Mouse (Mus musculus) CH12.LX (cell line): ENCODE data around the gene Kdm5b. TPM values are rescaled to one million over a fixed set of nuclear protein-coding genes. Genes with fewer than 3 reads are reported as not detected.

Experiments
- DNase-seq: peaks from one replicate; pipeline ENCODE4 v3.0.0-alpha.2; 2013; ENCODE audit errors: extremely low read depth
- H3K27ac ChIP-seq: 2 replicates; pipeline ENCODE4 v1.5.1; 2012; ENCODE audit warnings: low read depth, mild to moderate bottlenecking, control low read depth, moderate library complexity; ENCODE audit not compliant: insufficient read depth
- H3K27me3 ChIP-seq: replicated peaks from 2 replicates; pipeline ENCODE3; 2012; ENCODE audit warnings: inconsistent platforms
- H3K36me3 ChIP-seq, 2 experiments: replicated peaks in 1 of 2; 2 replicates each; pipeline versions ENCODE3 to v1.6.1; 2012; ENCODE audit warnings: inconsistent platforms in 1 of 2, low read length in 1 of 2, mild to moderate bottlenecking in 1 of 2, mixed read lengths in 1 of 2, moderate library complexity in 1 of 2; ENCODE audit not compliant: control insufficient read depth in 1 of 2, insufficient read depth in 1 of 2
- H3K4me1 ChIP-seq, 2 experiments: 2 replicates each; pipeline ENCODE4 v1.6.1; 2012; ENCODE audit warnings: inconsistent platforms in 1 of 2, moderate library complexity in 1 of 2; ENCODE audit not compliant: insufficient read depth in 2 of 2, control insufficient read depth in 1 of 2
- H3K4me2 ChIP-seq: 2 replicates; pipeline ENCODE4 v1.6.1; 2012; ENCODE audit warnings: low read depth, mild to moderate bottlenecking, control low read depth; ENCODE audit not compliant: poor library complexity, insufficient read depth, severe bottlenecking
- H3K4me3 ChIP-seq, 3 experiments: fragments of 150-350 bp in 1 of 3; sonication (generic) in 1 of 3; replicated peaks in 1 of 3; 2 replicates each; pipeline versions ENCODE3 to v1.5.1; 2011 to 2012; ENCODE audit warnings: low read depth in 2 of 3, low read length in 2 of 3, mild to moderate bottlenecking in 2 of 3, moderate library complexity in 2 of 3, control low read depth in 1 of 3, improper control_type of control experiment in 1 of 3, inconsistent platforms in 1 of 3, mixed read lengths in 1 of 3; ENCODE audit not compliant: poor library complexity in 1 of 3
- H3K79me2 ChIP-seq: replicated peaks from 2 replicates; pipeline ENCODE4 v1.6.1; 2012; ENCODE audit warnings: mild to moderate bottlenecking, moderate library complexity; ENCODE audit not compliant: control insufficient read depth, poor library complexity, insufficient read depth, severe bottlenecking; ENCODE audit errors: extremely low read depth
- H3K9ac ChIP-seq: 2 replicates; pipeline ENCODE4 v1.6.1; 2012; ENCODE audit warnings: low read depth, mild to moderate bottlenecking, control low read depth, moderate library complexity; ENCODE audit not compliant: insufficient read depth
- H3K9me3 ChIP-seq: replicated peaks from 2 replicates; pipeline ENCODE3; 2012; ENCODE audit warnings: low read length, inconsistent platforms, mixed read lengths
- E2F4 ChIP-seq: IDR thresholded peaks from 2 replicates; pipeline ENCODE4 v1.6.1; 2011; ENCODE audit warnings: low read depth, low read length, improper control_type of control experiment; ENCODE audit not compliant: insufficient replicate concordance
- ELF1 ChIP-seq: IDR thresholded peaks from 2 replicates; pipeline ENCODE4 v1.6.1; 2014; ENCODE audit warnings: low read depth, mild to moderate bottlenecking, inconsistent platforms, low read length, improper control_type of control experiment
- ETS1 ChIP-seq: conservative IDR thresholded peaks from 2 replicates; pipeline ENCODE4 v1.6.1; 2012; ENCODE audit warnings: low read depth, mild to moderate bottlenecking, inconsistent platforms, low read length, improper control_type of control experiment, moderate library complexity
- GABPA ChIP-seq: IDR thresholded peaks from 2 replicates; pipeline ENCODE4 v1.6.1; 2012; ENCODE audit warnings: low read depth, low read length, improper control_type of control experiment, inconsistent platforms; ENCODE audit not compliant: insufficient replicate concordance
- HCFC1 ChIP-seq: IDR thresholded peaks from 2 replicates; pipeline ENCODE4 v1.6.1; 2012; ENCODE audit warnings: low read depth, mild to moderate bottlenecking, inconsistent platforms, low read length, improper control_type of control experiment
- IRF4 ChIP-seq: IDR thresholded peaks from 2 replicates; pipeline ENCODE4 v1.6.1; 2014; ENCODE audit warnings: low read depth, mild to moderate bottlenecking, inconsistent platforms, low read length, improper control_type of control experiment
- MEF2A ChIP-seq: IDR thresholded peaks from 2 replicates; pipeline ENCODE4 v1.6.1; 2014; ENCODE audit warnings: low read depth, mild to moderate bottlenecking, inconsistent platforms, low read length, improper control_type of control experiment, borderline replicate concordance
- MXI1 ChIP-seq: IDR thresholded peaks from 2 replicates; pipeline ENCODE4 v1.6.1; 2011; ENCODE audit warnings: mild to moderate bottlenecking, low read depth, low read length, improper control_type of control experiment
- MYC ChIP-seq: IDR thresholded peaks from 2 replicates; pipeline ENCODE4 v1.6.1; 2011; ENCODE audit warnings: low read depth, mild to moderate bottlenecking, improper control_type of control experiment, low read length
- NELFE ChIP-seq: IDR thresholded peaks from 2 replicates; pipeline ENCODE4 v1.6.1; 2011; ENCODE audit warnings: low read depth, low read length, improper control_type of control experiment
- NRF1 ChIP-seq: IDR thresholded peaks from 2 replicates; pipeline ENCODE4 v1.6.1; 2014; ENCODE audit warnings: low read depth, mild to moderate bottlenecking, inconsistent platforms, low read length, improper control_type of control experiment, moderate library complexity
- PAX5 ChIP-seq: IDR thresholded peaks from 2 replicates; pipeline ENCODE4 v1.6.1; 2012; ENCODE audit warnings: low read length, inconsistent platforms, mixed read lengths
- RCOR1 ChIP-seq: conservative IDR thresholded peaks from 2 replicates; pipeline ENCODE4 v1.6.1; 2012; ENCODE audit warnings: low read depth, mild to moderate bottlenecking, inconsistent platforms, low read length, improper control_type of control experiment
- SIN3A ChIP-seq: IDR thresholded peaks from 2 replicates; pipeline ENCODE4 v1.6.1; 2012; ENCODE audit warnings: low read length, improper control_type of control experiment, inconsistent platforms
- TBP ChIP-seq: conservative IDR thresholded peaks from 2 replicates; pipeline ENCODE4 v1.6.1; 2011; ENCODE audit warnings: low read depth, low read length, improper control_type of control experiment
- TCF12 ChIP-seq: IDR thresholded peaks from 2 replicates; pipeline ENCODE4 v1.6.1; 2014; ENCODE audit warnings: low read depth, mild to moderate bottlenecking, inconsistent platforms, low read length, improper control_type of control experiment
- USF1 ChIP-seq: IDR thresholded peaks from 2 replicates; pipeline ENCODE4 v1.6.1; 2014; ENCODE audit warnings: low read depth, mild to moderate bottlenecking, inconsistent platforms, low read length, improper control_type of control experiment
- USF2 ChIP-seq: conservative IDR thresholded peaks from 2 replicates; pipeline ENCODE4 v1.6.1; 2011; ENCODE audit warnings: low read depth, low read length, improper control_type of control experiment
- ZC3H11A ChIP-seq: IDR thresholded peaks from 2 replicates; pipeline ENCODE4 v1.6.1; 2012; ENCODE audit warnings: low read depth, mild to moderate bottlenecking, inconsistent platforms, low read length, improper control_type of control experiment
- ZKSCAN1 ChIP-seq: IDR thresholded peaks from 2 replicates; pipeline ENCODE4 v1.6.1; 2012; ENCODE audit warnings: low read depth, inconsistent platforms, low read length, improper control_type of control experiment, borderline replicate concordance
- ZNF384 ChIP-seq: IDR thresholded peaks from 2 replicates; pipeline ENCODE4 v1.6.1; 2012; ENCODE audit warnings: low read depth, low read length, improper control_type of control experiment, inconsistent platforms
- dilution Hi-C: fragments of 300-500 bp; cut with MboI; formaldehyde crosslinking; loops from 2 replicates; pipeline ENCODE4 v1.14.3; 2020; ENCODE audit warnings: low sequenced_read_pairs; ENCODE audit not compliant: extremely low pct_unique_long_range_greater_than_20kb, extremely low pct_ligation_motif_present
- in situ Hi-C: fragments of 300-500 bp; cut with MboI; formaldehyde crosslinking; loops from 3 replicates; pipeline ENCODE4 v1.14.3; 2019; ENCODE audit warnings: low sequenced_read_pairs, low pct_ligation_motif_present, low pct_unique_long_range_greater_than_20kb, mixed read lengths
- polyA plus RNA-seq: library from polyadenylated mRNA; unstranded; fragments of >175 nt; gene quantifications from 2 replicates; pipeline ENCODE4 v1.2.1, GENCODE M21; 2012; ENCODE audit warnings: low read depth; ENCODE audit not compliant: insufficient read length
- total RNA-seq, 2 experiments: library from RNA; depleted of rRNA; stranded (reverse); fragments of 300-350 nt in 1 of 2; fragments of >200 nt in 1 of 2; gene quantifications; 2 replicates each; pipeline ENCODE4 v1.2.3; 2012 to 2014

Kdm5b gene
- total and polyA plus RNA-seq, 3 experiments = 1.9 to 14.3 (median 4.1) TPM

GRCm38 (mm10) chr1:134577384-134578120 lies 17.6 kb downstream of the Kdm5b start:
- no peaks in the 10 kb centered on the region for H3K4me1 ChIP-seq
- dilution Hi-C loops (no loop called here), in situ Hi-C loops (no loop called here)
- no peak overlapping the region for H3K4me3 ChIP-seq
- peaks cover 34% of the 10 kb centered on the region for H3K79me2 ChIP-seq
- no peaks in the 10 kb centered on the region for H3K36me3 ChIP-seq
- no peaks in the 10 kb centered on the region for H3K27me3 ChIP-seq
- no peak overlapping the region for H3K27ac ChIP-seq
- no peak for DNase-seq
- TF ChIP-seq TCF12 = no peak
- no peak for TF ChIP-seq TBP
- TF ChIP-seq ZNF384 = peak; percentile 13; the same call in 1 of the 2 replicates
- no peak overlapping the region for H3K9ac ChIP-seq
- no peaks in the 10 kb centered on the region for H3K9me3 ChIP-seq
- no peak overlapping the region for H3K4me2 ChIP-seq

- Histone ChIP-seq H3K4me2 (no peak overlapping the region), H3K9me3 (no peaks in the 10 kb centered on the region), H3K36me3 (peaks cover 2% of the 10 kb centered on the region in 2 experiments), H3K27ac (no peak overlapping the region), H3K9ac (no peak overlapping the region), H3K79me2 (peaks cover 27% of the 10 kb centered on the region), H3K4me1 (peaks cover 0 to 5% of the 10 kb centered on the region in 2 experiments; a peak in 2 of 4 replicates), H3K27me3 (no peaks in the 10 kb centered on the region), H3K4me3 (no peak overlapping the region)
- in situ Hi-C loops (no loop called here), dilution Hi-C loops (no loop called here)
- DNase-seq = no peak
- TF ChIP-seq GABPA = no peak
- TF ChIP-seq IRF4 = no peak
- no peak for TF ChIP-seq USF1
- no peak for TF ChIP-seq HCFC1
- no peak for TF ChIP-seq NELFE
- no peak for TF ChIP-seq USF2
- no peak for TF ChIP-seq ZKSCAN1
- TF ChIP-seq SIN3A = no peak
- no peak for TF ChIP-seq TBP
- no peak for TF ChIP-seq NRF1
- TF ChIP-seq MEF2A = no peak
- no peak for TF ChIP-seq ELF1
- TF ChIP-seq E2F4 = no peak
- TF ChIP-seq ZC3H11A = no peak
- TF ChIP-seq MYC = no peak
- no peak for TF ChIP-seq ETS1
- no peak for TF ChIP-seq MXI1
- no peak for TF ChIP-seq RCOR1
- no peak for TF ChIP-seq PAX5
Observed at GRCm38 (mm10) chr1:134580796-134581195, 20.8 kb downstream of the Kdm5b start.
